Mouse (Mus musculus): Measurements from ENCODE around the gene Cdk5. TPM values are rescaled to one million over a fixed set of nuclear protein-coding genes. Genes with fewer than 3 reads are reported as not detected.
A peak's percentile ranks its signal among the peaks of the same experiment; 100 is the strongest.

The Cdk5 gene
- total and polyA plus RNA-seq, 2 experiments from 2014 or later, result 21.6 to 30.9 TPM

DNA sequence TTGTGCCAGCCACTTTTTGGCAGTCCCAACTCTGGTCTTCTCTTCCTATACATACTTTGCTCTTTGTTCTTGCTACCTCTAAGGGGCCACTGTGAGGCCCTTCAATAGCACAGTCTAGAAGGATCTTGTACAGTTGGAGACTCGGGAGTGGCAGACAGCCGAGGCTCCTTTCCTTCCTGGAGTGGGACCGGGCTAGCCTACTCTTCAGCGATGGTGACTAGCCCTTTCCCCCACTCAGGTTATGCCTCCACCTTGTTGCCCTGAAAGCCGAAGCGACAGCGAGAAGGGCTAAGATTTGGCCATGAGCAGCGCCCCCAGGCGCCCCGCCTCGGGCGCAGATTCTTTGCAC is 3.9 kb upstream of the Cdk5 start:
- WGBS, result 53% methylated on average over 12 of the region's 12 CpGs
- no peak overlapping the region for H3K4me2 ChIP-seq (ENCODE audit: low read depth, low read length)
- no peak overlapping the region for H3K27ac ChIP-seq (ENCODE audit: low read depth)
- H3K4me3 ChIP-seq (ENCODE audit: low read depth, low read length), result no peak overlapping the region
- no peak for DNase-seq (ENCODE audit: low spot score)
- H3K27me3 ChIP-seq (ENCODE audit: control insufficient read depth, insufficient read depth, low read length), result no peaks in the 10 kb centered on the region
- no peak for TF ChIP-seq CTCF (IDR thresholded peaks at IDR 0.05; ENCODE audit: low read depth)
- TF ChIP-seq EP300 (IDR thresholded peaks at IDR 0.05; ENCODE audit: low read depth), result no peak
- no peak for ATAC-seq (ENCODE audit: insufficient read depth, low read depth)
- H3K4me1 ChIP-seq (ENCODE audit: control insufficient read depth, insufficient read depth), result peaks cover 24% of the 10 kb centered on the region
- no peaks in the 10 kb centered on the region for H3K9me3 ChIP-seq (replicated peaks; ENCODE audit: control insufficient read depth, low read length)
- H3K36me3 ChIP-seq (replicated peaks; ENCODE audit: control insufficient read depth, insufficient read depth, low read length), result peaks cover 34% of the 10 kb centered on the region
- no peak overlapping the region for H3K9ac ChIP-seq (replicated peaks; ENCODE audit: low read depth, low read length)

DNA sequence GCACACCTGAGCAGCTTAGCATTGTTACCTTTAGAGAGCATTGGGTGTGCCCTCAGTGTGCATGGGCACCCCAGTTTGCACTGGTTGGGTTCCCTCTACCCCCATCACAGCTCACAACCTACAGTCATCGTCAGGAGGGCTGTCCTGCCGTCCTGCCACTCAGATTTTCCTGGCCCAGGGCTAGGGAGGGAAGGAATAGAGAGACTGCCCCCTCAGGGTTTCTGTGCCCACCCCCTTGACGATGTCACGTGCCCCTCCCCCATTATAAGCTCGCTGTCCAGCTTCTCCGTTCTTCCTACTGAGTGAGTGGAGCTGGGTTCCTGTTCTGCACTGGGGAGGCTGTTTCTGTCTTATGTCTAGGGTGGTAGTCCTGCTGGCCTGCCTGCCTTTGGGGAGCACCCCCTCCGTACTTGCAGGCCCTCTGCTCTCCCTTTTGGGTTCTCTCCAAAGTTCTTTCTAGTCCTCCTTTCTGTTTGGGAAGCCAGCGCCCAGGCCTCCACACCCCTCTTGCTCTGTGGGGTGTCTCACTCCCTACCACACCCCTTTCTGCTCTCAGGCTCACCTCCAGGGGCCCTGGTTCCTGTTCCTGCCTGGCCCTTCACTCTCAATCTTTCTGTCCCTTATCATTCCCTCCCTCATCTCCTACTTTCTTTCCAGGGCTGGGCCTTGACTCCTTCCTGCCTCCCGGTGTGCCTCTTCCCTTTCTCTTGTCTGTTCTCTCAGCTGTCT is 3.4 kb upstream of the Cdk5 start:
- 26% methylated on average over 9 of the region's 9 CpGs for WGBS
- Histone ChIP-seq H3K9me3 (replicated peaks; ENCODE audit: control insufficient read depth, low read length) (no peaks in the 10 kb centered on the region), H3K9ac (replicated peaks; ENCODE audit: low read depth, low read length) (no peak overlapping the region), H3K36me3 (replicated peaks; ENCODE audit: control insufficient read depth, insufficient read depth, low read length) (peaks cover 29% of the 10 kb centered on the region), H3K27ac (ENCODE audit: low read depth) (no peak overlapping the region), H3K27me3 (ENCODE audit: control insufficient read depth, insufficient read depth, low read length) (no peaks in the 10 kb centered on the region), H3K4me1 (ENCODE audit: control insufficient read depth, insufficient read depth) (peaks cover 24% of the 10 kb centered on the region), H3K4me3 (ENCODE audit: low read depth, low read length) (peak overlapping the region; percentile 72; the same call in 1 of the 2 replicates), H3K4me2 (ENCODE audit: low read depth, low read length) (peak overlapping the region; percentile 77)
- ATAC-seq (ENCODE audit: insufficient read depth, low read depth) (no peak), DNase-seq (ENCODE audit: low spot score) (peak; percentile 31)
- TF ChIP-seq EP300 (IDR thresholded peaks at IDR 0.05; ENCODE audit: low read depth), result no peak
- TF ChIP-seq CTCF (IDR thresholded peaks at IDR 0.05; ENCODE audit: low read depth), result no peak

DNA sequence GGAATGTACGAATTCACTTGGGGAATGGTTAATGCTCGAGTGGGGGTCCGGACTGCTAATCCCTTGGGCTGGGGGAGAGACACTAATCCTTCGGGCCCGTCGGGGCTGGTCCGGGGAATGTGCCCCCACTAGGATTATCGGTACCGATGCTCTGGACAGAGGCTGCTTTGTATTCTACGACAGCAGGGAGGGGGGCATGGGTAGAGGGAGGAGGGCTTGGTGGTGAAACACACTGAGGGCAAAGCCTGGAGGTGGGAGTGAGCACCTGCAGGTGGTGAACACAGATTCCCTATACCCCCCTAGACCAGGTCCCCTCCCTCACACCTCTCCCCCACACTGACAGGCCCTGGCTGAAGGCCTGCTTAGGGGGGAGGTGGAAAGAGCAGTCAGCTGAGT is 2.7 kb upstream of the Cdk5 start:
- Histone ChIP-seq H3K27ac (ENCODE audit: low read depth) (no peak overlapping the region), H3K9ac (replicated peaks; ENCODE audit: low read depth, low read length) (peak overlapping the region; percentile 70), H3K27me3 (ENCODE audit: control insufficient read depth, insufficient read depth, low read length) (no peaks in the 10 kb centered on the region), H3K4me3 (ENCODE audit: low read depth, low read length) (peak overlapping the region; percentile 72), H3K4me2 (ENCODE audit: low read depth, low read length) (peak overlapping the region; percentile 77), H3K36me3 (replicated peaks; ENCODE audit: control insufficient read depth, insufficient read depth, low read length) (peaks cover 22% of the 10 kb centered on the region), H3K9me3 (replicated peaks; ENCODE audit: control insufficient read depth, low read length) (no peaks in the 10 kb centered on the region), H3K4me1 (ENCODE audit: control insufficient read depth, insufficient read depth) (peaks cover 24% of the 10 kb centered on the region)
- ATAC-seq (ENCODE audit: insufficient read depth, low read depth) (no peak), DNase-seq (ENCODE audit: low spot score) (no peak)
- TF ChIP-seq CTCF (IDR thresholded peaks at IDR 0.05; ENCODE audit: low read depth), result no peak
- WGBS, result 12% methylated on average over 10 of the region's 10 CpGs

DNA sequence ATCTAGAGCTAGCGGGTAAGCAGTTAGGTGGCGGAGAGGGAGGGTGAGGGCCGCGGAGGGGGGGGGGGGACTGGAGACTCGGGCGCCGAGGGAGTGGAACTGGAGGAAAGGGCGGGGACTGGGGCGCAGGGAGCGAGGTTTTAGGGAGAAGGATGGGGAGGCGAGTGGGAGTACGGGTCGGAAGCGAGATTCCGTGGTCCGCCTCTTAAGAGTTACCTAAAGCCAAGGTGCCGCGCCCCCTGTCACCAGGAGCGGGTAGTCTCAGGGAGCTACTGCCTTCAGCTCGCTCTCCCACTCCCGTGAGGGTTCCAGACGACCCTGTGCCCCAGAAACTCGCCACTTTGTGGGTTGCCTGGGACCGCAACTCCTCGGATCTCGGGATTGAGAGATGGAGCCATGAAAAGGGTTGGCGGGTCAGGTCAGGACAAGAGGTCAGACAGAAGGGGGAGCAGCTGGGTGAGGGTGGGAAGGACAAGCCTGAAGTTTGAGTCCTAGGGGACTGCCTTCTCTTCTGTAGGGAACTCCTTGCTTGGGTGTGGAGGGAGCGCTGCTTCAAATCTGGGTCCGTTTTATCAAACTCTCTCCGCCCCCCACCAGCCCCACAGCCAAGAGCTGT is 2.2 kb upstream of the Cdk5 start:
- H3K9ac ChIP-seq (replicated peaks; ENCODE audit: low read depth, low read length), result peak overlapping the region; percentile 70
- ATAC-seq (ENCODE audit: insufficient read depth, low read depth), result no peak; the same call in 1 of the 2 replicates

DNA sequence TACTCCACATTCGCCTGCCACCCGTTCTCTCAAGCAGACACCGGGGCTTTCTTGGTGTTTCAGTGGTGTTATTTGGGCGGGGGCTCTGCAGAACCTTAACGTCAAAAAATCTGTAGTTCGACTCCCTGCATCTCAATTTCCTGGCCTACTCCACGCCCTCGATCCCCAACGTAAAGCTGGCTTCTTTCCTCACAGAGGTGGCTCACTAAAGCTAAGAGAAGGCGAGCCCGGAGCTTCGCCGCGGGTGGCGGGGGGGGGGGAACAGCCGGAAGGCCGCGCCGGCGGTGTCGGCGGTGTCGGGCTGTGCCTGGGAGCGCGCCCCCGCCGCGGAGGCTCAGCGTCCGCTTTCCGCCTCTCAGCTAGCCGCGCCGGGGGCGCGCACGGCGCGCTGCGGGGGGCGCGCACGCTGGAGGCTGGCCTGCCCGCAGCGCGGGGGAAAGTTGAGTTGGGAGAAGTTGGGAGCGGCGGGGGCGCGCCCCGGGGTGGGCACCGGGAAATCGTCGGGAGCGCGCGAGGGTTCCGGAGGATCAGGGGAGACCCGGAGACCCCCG is 1.6 kb upstream of the Cdk5 start:
- Histone ChIP-seq H3K27me3 (ENCODE audit: control insufficient read depth, insufficient read depth, low read length) (no peaks in the 10 kb centered on the region), H3K9ac (replicated peaks; ENCODE audit: low read depth, low read length) (peak overlapping the region; percentile 70), H3K27ac (ENCODE audit: low read depth) (peak overlapping the region; percentile 96), H3K4me1 (ENCODE audit: control insufficient read depth, insufficient read depth) (peaks cover 24% of the 10 kb centered on the region), H3K4me2 (ENCODE audit: low read depth, low read length) (peak overlapping the region; percentile 77), H3K4me3 (ENCODE audit: low read depth, low read length) (peak overlapping the region; percentile 72), H3K36me3 (replicated peaks; ENCODE audit: control insufficient read depth, insufficient read depth, low read length) (peaks cover 18% of the 10 kb centered on the region), H3K9me3 (replicated peaks; ENCODE audit: control insufficient read depth, low read length) (no peaks in the 10 kb centered on the region)
- DNase-seq (ENCODE audit: low spot score), result peak; percentile 93
- TF ChIP-seq EP300 (IDR thresholded peaks at IDR 0.05; ENCODE audit: low read depth), result no peak
- TF ChIP-seq CTCF (IDR thresholded peaks at IDR 0.05; ENCODE audit: low read depth), result no peak
- 1% methylated on average over 53 of the region's 60 CpGs for WGBS
- ATAC-seq (ENCODE audit: insufficient read depth, low read depth), result peak; percentile 45

More for the DNA sequence above, 2.2 kb upstream of the Cdk5 start:
- H3K4me1 ChIP-seq (ENCODE audit: control insufficient read depth, insufficient read depth), result peaks cover 24% of the 10 kb centered on the region
- H3K27ac ChIP-seq (ENCODE audit: low read depth), result peak overlapping the region; percentile 96
- peak overlapping the region; percentile 72 for H3K4me3 ChIP-seq (ENCODE audit: low read depth, low read length)
- peak; percentile 45 for DNase-seq (ENCODE audit: low spot score)
- no peaks in the 10 kb centered on the region for H3K27me3 ChIP-seq (ENCODE audit: control insufficient read depth, insufficient read depth, low read length)
- no peak for TF ChIP-seq EP300 (IDR thresholded peaks at IDR 0.05; ENCODE audit: low read depth)
- no peak for TF ChIP-seq CTCF (IDR thresholded peaks at IDR 0.05; ENCODE audit: low read depth)
- H3K36me3 ChIP-seq (replicated peaks; ENCODE audit: control insufficient read depth, insufficient read depth, low read length), result peaks cover 20% of the 10 kb centered on the region
- peak overlapping the region; percentile 77 for H3K4me2 ChIP-seq (ENCODE audit: low read depth, low read length)
- no peaks in the 10 kb centered on the region for H3K9me3 ChIP-seq (replicated peaks; ENCODE audit: control insufficient read depth, low read length)
- 1% methylated on average over 22 of the region's 30 CpGs for WGBS

Measured in heart, postnatal 0 days (tissue).